ENCODE assay signal across 5 mouse cellular contexts in genomic region chr12:115868631-115869030, GRCm38 (mm10).
DNase-seq lines count a peak whose midpoint lies in the region.

No protein-coding gene starts in this region.

- DNase-seq in T-cell, adult 2 months (ENCODE audit: low spot score): peak; percentile 38
- peak; percentile 2 for DNase-seq in adrenal gland, postnatal 10 days
- peak; percentile 34 for DNase-seq in naive thymus-derived CD4-positive, alpha-beta T cell, adult 2 months (ENCODE audit: low read depth)
- DNase-seq in thymus, postnatal 0 days (ENCODE audit: low spot score): peak; percentile 21
- peak; percentile 52 for DNase-seq in thymus, postnatal 25 days

Comparison
In these comparisons a context has a peak if more than half of its experiments do, and no peak if none do; other contexts are left out.
1. Peak in every context shown above with its lines: DNase-seq.
2. DNase-seq: peak in every context shown above with its lines; median percentile 52 in thymus, postnatal 25 days; 38 in T-cell, adult 2 months; 34 in naive thymus-derived CD4-positive, alpha-beta T cell, adult 2 months; 21 in thymus, postnatal 0 days; 2 in adrenal gland, postnatal 10 days.